Mouse (Mus musculus) kidney, adult 2 months (tissue): ENCODE results near the gene Ky. TPM values are rescaled to one million over a fixed set of nuclear protein-coding genes. Genes with fewer than 3 reads are reported as not detected.
A peak's percentile ranks its signal among the peaks of the same experiment; 100 is the strongest.

Experiments used
- DNase-seq: peaks from one replicate; pipeline ENCODE4 v3.0.0; 2021
- H3K27ac ChIP-seq: fragments of 200-500 bp; 2 replicates; pipeline ENCODE4 v1.5.1; 2012; ENCODE audit warnings: low read depth, low read length, control low read depth, inconsistent platforms; ENCODE audit not compliant: insufficient read depth
- H3K27me3 ChIP-seq: fragments of 200-500 bp; replicated peaks from 2 replicates; pipeline ENCODE4 v1.6.1; 2012; ENCODE audit warnings: mild to moderate bottlenecking, moderate library complexity, low read length, inconsistent platforms; ENCODE audit not compliant: control insufficient read depth, insufficient read depth
- H3K36me3 ChIP-seq: fragments of 200-500 bp; 2 replicates; pipeline ENCODE4 v1.6.1; 2012; ENCODE audit warnings: mild to moderate bottlenecking, moderate library complexity, low read length, inconsistent platforms; ENCODE audit not compliant: control insufficient read depth, insufficient read depth
- H3K4me1 ChIP-seq: fragments of 200-500 bp; 2 replicates; pipeline ENCODE4 v1.6.1; 2011; ENCODE audit warnings: low read length; ENCODE audit not compliant: control insufficient read depth, insufficient read depth
- H3K4me3 ChIP-seq: fragments of 200-500 bp; 2 replicates; pipeline ENCODE4 v1.5.1; 2011; ENCODE audit warnings: mild to moderate bottlenecking, low read depth, low read length, control low read depth; ENCODE audit not compliant: insufficient read depth
- CTCF ChIP-seq: fragments of 200-500 bp; conservative IDR thresholded peaks from 2 replicates; pipeline ENCODE4 v1.5.1; 2011; ENCODE audit warnings: low read depth, mild to moderate bottlenecking, control low read depth, low read length, moderate library complexity, mixed read lengths; ENCODE audit not compliant: insufficient read depth, insufficient read length
- POLR2A ChIP-seq: fragments of 200-500 bp; IDR thresholded peaks from one replicate; pipeline ENCODE4 v1.6.1; 2011; ENCODE audit warnings: low read depth, low read length, control low read depth
- WGBS: fragments of 180-500 bp; shearing (Covaris S2); methylation state at CpG from one replicate; pipeline ENCODE4 v1.1.7; 2018; 5-methylcytosine and 5-hydroxymethylcytosine counted together
- polyA plus RNA-seq: library from polyadenylated mRNA; depleted of rRNA; stranded (reverse); fragments of >200 nt; gene quantifications from 2 replicates; pipeline ENCODE4 v1.2.3, GENCODE M21; 2012

The Ky gene
- polyA plus RNA-seq, 1 experiment, result 0.45 TPM

DNA sequence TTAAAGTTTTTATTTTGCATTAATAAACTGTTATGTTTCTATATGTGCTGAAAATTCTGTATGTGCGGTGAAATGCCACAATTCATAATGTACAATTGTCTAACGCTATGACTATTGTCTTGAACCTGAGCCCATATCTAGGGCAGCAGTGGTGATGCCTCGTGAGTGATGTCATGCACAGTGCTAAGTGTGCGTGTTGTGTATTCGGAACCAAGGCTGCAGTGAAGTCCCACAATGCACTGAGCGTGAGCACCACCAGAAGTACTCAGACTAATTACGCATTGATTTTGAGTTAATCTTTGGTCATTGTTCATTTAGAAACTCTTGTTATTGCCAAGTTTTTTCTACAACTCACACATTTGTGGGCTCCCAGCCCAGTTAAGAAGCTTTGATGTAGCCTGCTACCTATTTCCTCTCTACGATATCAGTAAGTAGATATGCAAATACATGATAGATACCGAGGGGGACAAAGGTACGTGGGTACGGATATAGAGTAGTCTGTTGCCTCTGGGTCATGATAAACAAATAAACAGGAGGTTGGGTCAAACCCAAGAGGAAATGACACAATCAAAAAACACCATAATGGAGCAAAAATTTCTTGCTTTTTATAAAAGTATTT lies 3.4 kb upstream of the Ky start:
- Histone ChIP-seq H3K27me3 (no peaks in the 10 kb centered on the region), H3K36me3 (no peaks in the 10 kb centered on the region), H3K4me1 (no peaks in the 10 kb centered on the region), H3K4me3 (no peak overlapping the region), H3K27ac (no peak overlapping the region)
- WGBS, result 75% methylated on average over 11 of the region's 11 CpGs
- no peak for TF ChIP-seq CTCF
- no peak for TF ChIP-seq POLR2A
- no peak for DNase-seq

DNA sequence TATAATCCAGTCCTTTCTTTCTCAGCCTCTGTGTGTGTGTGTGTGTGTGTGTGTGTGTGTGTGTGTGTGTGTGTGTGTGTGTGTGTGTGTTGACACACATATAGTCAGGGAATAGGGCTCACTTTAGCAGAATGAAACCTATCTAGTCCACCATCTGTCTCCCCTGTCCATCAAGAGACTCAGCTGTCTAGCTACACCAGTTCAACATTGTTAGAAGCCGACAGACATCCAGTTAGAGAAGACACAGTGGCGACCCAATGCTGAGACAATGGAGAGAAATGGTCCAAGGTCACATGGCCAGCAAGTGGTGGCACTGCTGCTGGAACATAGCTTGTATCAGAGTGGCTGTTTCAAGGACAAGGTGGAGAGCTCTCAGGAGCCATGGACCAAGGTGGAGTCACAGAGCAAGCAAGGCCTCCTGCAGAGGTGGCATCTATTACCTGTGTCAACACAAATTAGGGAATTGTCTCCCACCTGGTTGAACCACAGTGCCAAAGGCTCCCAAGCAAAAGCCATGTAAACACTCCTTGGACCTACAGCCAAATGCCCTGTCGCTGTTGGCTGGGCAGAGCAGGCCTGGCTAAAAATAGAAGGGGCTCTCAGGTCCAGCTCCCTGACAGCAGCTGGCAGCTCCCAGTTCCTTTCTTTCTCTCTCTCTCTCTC lies 703 bp upstream of the Ky start:
- WGBS, result 72% methylated on average over 3 of the region's 3 CpGs
- Histone ChIP-seq H3K27ac (no peak overlapping the region), H3K36me3 (no peaks in the 10 kb centered on the region), H3K4me3 (no peak overlapping the region), H3K4me1 (no peaks in the 10 kb centered on the region), H3K27me3 (no peaks in the 10 kb centered on the region)
- TF ChIP-seq CTCF, result no peak
- DNase-seq, result no peak

GRCm38 (mm10) chr9:102508315-102508714 lies 2.8 kb downstream of the Ky start:
- 82% methylated on average over 3 of the region's 3 CpGs for WGBS

DNA sequence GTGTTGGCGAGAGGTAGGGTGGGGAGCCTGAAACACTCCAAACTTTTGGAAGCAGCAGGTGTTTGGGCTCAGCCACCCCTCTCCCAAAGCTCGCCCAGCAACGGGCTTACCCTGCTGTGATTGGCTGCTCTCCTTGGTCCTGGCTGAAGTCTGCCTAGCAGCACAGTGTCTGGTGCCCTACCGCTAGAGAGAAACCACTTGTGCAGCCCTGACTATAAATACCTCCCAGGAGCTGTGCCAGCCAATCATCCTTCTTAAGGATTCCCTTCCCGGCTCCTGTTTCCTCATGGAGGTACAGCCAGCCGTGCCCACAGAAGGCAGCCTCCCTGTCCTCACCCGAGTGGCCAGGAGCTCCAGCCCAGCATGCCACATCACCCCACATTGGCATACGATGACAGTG lies 5.9 kb downstream of the Ky start:
- no peak for TF ChIP-seq POLR2A
- no peak for TF ChIP-seq CTCF
- no peak for DNase-seq
- WGBS, result 30% methylated on average over 8 of the region's 8 CpGs
- Histone ChIP-seq H3K27ac (no peak overlapping the region), H3K27me3 (no peaks in the 10 kb centered on the region), H3K36me3 (no peaks in the 10 kb centered on the region), H3K4me3 (no peak overlapping the region), H3K4me1 (no peaks in the 10 kb centered on the region)

More at GRCm38 (mm10) chr9:102508315-102508714, 2.8 kb downstream of the Ky start:
- Histone ChIP-seq H3K27ac (no peak overlapping the region), H3K27me3 (no peaks in the 10 kb centered on the region), H3K36me3 (no peaks in the 10 kb centered on the region), H3K4me1 (no peaks in the 10 kb centered on the region), H3K4me3 (no peak overlapping the region)
- DNase-seq, result no peak
- TF ChIP-seq CTCF (no peak), POLR2A (no peak)

DNA sequence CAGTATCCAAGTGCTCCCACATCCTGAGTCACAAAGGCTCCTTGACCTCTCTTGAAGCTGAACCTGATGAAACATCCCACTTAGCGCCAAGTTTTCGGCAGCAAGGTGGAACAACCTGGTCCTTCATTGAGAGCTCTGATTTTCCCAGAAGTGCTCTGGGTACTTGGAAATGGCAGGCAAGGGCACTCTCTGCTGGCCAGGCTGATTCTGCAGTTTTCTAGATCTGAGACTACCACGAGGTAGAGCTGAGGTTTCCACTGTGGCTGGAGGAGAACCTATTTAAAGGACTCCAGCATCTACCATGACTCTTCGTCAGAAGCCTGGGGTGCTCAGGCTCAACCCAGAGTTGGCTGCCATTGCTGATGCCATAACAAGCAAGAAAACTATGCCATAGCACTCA lies 8.0 kb downstream of the Ky start:
- no peak for DNase-seq
- Histone ChIP-seq H3K27ac (no peak overlapping the region), H3K4me3 (no peak overlapping the region), H3K27me3 (no peaks in the 10 kb centered on the region), H3K36me3 (no peaks in the 10 kb centered on the region), H3K4me1 (no peaks in the 10 kb centered on the region)
- TF ChIP-seq CTCF (0 out of 2 replicates have a peak, but pooled peaks have one; percentile 17), POLR2A (no peak)
- 74% methylated on average over 4 of the region's 4 CpGs for WGBS

- H3K36me3 ChIP-seq, result no peaks in the 10 kb centered on the region
- 61% methylated on average over 9 of the region's 9 CpGs for WGBS
- no peaks in the 10 kb centered on the region for H3K27me3 ChIP-seq
- no peak for TF ChIP-seq POLR2A
- no peak for TF ChIP-seq CTCF
- DNase-seq, result no peak
- H3K4me3 ChIP-seq, result no peak overlapping the region
- no peaks in the 10 kb centered on the region for H3K4me1 ChIP-seq
- H3K27ac ChIP-seq, result no peak overlapping the region
These were observed 12.9 kb downstream of the Ky start for GRCm38 (mm10) chr9:102518443-102518842.

DNA sequence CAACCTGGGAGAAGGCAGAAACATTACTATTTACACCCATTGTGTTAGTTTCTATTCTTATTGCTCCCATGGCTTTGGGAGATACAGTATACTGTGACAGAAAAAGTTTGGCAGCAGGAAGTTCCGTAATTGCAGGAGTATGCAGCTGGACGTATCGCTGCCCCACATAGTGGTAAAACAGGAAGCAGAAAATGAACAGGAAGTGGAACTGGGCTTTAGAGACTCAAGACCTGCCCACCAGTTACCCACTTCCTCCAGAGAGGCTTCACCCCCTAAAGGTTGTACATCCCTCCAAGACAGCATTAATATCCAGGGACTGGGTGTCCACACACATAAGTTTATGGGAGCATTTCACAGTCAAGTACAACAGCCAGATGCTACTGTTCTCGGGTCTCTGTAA lies 15.8 kb downstream of the Ky start:
- no peak overlapping the region for H3K4me3 ChIP-seq
- H3K27me3 ChIP-seq, result no peaks in the 10 kb centered on the region
- 60% methylated on average over 4 of the region's 4 CpGs for WGBS
- TF ChIP-seq POLR2A, result no peak
- TF ChIP-seq CTCF, result no peak
- no peaks in the 10 kb centered on the region for H3K36me3 ChIP-seq
- DNase-seq, result peak; percentile 4
- no peak overlapping the region for H3K27ac ChIP-seq
- no peaks in the 10 kb centered on the region for H3K4me1 ChIP-seq
